Mouse (Mus musculus) embryonic stem cell, embryonic (primary cell): ENCODE results near the gene Ccdc134.

Source experiments
- CTCF ChIA-PET, 4 experiments: fragments of 300-600 bp in 2 of 4; fragments of 350-600 bp in 2 of 4; sonication (Branson Sonifier 250); formaldehyde crosslinking; loops; one replicate each; lab custom pipeline; 2022; ENCODE audit warnings: inconsistent platforms in 2 of 4; lab: Charles Lee
- POLR2A ChIA-PET, 4 experiments: fragments of 300-600 bp in 2 of 4; fragments of 350-600 bp in 2 of 4; sonication (Branson Sonifier 250); formaldehyde crosslinking; loops; one replicate each; lab custom pipeline; 2022; ENCODE audit warnings: antibody characterized with exemption in 4 of 4, inconsistent platforms in 1 of 4; lab: Charles Lee

The Ccdc134 gene

DNA sequence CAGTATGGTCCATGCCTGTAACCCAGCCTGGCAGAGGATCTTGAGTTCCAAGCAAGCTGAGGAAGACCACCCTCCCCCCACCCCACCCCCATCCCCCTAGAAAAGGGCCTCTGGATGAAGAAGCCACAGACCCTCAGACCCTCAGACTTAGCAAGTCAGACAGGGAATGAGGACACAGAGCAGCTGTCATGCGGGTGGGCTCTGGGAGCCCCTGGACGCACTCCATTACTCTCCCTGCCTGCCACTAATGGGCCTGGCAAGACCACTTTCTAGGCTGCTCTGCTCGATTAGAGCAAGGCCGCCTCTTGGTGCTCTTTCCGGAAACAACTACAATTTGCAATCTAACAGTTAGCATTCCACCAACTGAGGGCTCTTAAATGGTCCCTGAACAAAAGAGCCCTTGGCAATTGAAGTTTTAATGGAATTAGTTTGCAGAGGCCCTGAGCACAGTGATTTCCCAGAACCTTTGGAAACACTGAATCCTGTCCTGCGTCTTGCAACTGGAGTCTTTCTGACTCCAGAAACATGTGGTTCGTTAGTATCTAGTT lies 50.1 kb downstream of the Ccdc134 start:
- CTCF ChIA-PET, result interaction anchor here in 3 of 4 experiments (1.1 to 3.0 kb wide), 3 partner anchors 11 to 20 kb away, joined by 3 to 16 read pairs (median 8); no protein-coding TSS in a partner anchor

DNA sequence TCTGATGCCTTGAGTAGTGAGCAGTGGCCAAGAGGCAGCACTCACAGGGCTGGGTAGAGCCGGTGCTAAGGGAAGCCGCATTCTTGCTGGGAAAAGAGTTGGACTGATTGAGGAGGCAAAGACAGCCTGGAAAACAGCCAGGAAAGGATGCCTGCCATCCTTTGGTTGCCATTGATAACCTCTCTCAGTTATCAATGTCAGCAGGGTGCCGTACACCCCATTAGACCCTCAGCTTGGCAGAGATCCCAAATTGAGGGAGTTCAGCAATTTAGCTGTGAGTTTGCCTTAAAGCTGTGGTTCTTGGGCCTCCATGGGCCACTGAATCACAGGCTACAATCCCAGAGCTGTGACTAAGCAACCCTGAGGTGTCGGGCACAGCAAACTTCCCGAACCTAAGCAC lies 53.4 kb downstream of the Ccdc134 start:
- ChIA-PET CTCF (interaction anchor here in 3 of 4 experiments (0.6 to 3.3 kb wide), 8 partner anchors 12 to 90 kb away, joined by 3 to 11 read pairs (median 4); no protein-coding TSS in a partner anchor), POLR2A (interaction anchor here in 2 of 4 experiments (1.0 to 3.1 kb wide), 13 partner anchors 8 to 56 kb away, joined by 4 to 14 read pairs (median 5); partner anchors contain the start of gene Srebf2 (in 2 of the 2))

More for the DNA sequence above, 50.1 kb downstream of the Ccdc134 start:
- POLR2A ChIA-PET, result interaction anchor here (0.7 to 2.1 kb wide), 17 partner anchors 7 to 148 kb away, joined by 3 to 9 read pairs (median 5); partner anchors contain the start of gene Srebf2 (in 2 of the 4)

DNA sequence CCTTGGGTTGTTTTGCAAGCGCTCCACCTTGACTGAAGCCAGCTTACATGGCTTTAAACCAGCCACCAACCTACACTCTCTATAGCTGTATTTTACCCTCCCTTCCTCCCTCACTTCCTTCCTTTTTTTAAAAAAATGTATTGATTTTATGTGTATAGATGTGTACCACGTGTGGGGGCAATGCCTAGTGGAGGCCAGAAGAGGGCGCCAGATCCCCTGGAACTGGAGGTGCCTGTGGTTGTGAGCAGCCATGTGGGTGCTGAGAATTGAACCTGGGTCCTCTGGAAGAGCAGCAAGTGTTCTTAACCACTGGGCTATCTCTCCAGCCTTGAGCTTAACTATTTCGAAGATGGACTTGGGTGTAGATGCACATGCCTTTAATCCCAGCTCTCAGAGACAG lies 54.6 kb downstream of the Ccdc134 start:
- ChIA-PET CTCF (interaction anchor here in 1 of 4 experiments (1.1 to 3.3 kb wide), 4 partner anchors 9 to 39 kb away, joined by 3 to 11 read pairs (median 4); no protein-coding TSS in a partner anchor), POLR2A (interaction anchor here in 2 of 4 experiments (0.8 to 3.1 kb wide), 12 partner anchors 9 to 55 kb away, joined by 3 to 14 read pairs (median 3); partner anchors contain the start of gene Srebf2 (in 2 of the 2))

DNA sequence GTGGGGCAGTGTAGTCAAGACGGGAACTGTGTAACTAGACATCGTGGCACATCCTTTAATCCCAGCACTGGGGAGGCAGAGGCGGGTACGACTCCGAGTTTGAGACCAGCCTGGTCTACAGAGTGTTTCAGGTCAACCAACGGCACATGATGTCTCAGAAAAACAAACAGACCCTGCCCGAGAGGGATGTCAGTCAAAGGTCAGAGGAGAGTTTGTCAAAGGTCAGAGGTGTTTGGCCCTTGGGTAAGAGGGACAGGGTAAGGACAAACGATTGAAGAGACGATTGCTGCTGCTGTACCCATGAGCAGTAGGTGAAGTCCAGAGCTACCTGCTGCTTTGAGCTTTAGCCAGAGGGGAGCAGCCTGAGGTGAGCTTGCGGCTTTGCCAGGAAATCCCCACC lies 55.9 kb downstream of the Ccdc134 start:
- POLR2A ChIA-PET, result interaction anchor here in 2 of 4 experiments (0.6 to 8.1 kb wide), 12 partner anchors 9 to 783 kb away, joined by 3 to 76 read pairs (median 8); partner anchors contain the start of genes Srebf2 (in 2 of the 2) and Shisa8 (in 1 of the 2)
- CTCF ChIA-PET, result interaction anchor here in 2 of 4 experiments (1.5 to 3.8 kb wide), 2 partner anchors 19 to 38 kb away, joined by 4 to 22 read pairs; no protein-coding TSS in a partner anchor

DNA sequence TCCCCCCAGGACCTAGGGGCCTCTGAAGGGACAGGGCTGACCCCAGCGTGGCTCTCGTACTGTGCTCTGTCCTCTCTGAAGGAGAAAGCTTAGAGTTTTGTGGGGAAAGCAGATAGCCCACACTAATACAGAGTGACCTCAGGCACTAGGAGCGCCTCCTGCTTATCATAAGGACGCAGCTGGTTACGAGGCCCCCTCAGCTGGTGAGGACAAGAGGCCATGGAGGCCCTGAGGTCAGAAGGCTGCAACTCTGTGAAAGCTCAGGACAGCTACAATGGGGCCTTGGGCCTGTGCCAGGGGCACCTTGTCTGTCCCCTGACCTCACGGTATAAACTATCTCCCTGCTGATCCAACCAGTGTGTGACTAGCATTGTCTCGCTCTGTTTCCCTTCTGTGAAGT lies 56.5 kb downstream of the Ccdc134 start:
- ChIA-PET POLR2A (interaction anchor here in 3 of 4 experiments (0.7 to 8.1 kb wide), 19 partner anchors 7 to 50 kb away, joined by 3 to 76 read pairs (median 4); partner anchors contain the start of genes Srebf2 (in 2 of the 3) and Shisa8 (in 1 of the 3)), CTCF (interaction anchor here in 3 of 4 experiments (0.5 to 3.8 kb wide), 8 partner anchors 19 to 149 kb away, joined by 3 to 22 read pairs (median 4); no protein-coding TSS in a partner anchor)

DNA sequence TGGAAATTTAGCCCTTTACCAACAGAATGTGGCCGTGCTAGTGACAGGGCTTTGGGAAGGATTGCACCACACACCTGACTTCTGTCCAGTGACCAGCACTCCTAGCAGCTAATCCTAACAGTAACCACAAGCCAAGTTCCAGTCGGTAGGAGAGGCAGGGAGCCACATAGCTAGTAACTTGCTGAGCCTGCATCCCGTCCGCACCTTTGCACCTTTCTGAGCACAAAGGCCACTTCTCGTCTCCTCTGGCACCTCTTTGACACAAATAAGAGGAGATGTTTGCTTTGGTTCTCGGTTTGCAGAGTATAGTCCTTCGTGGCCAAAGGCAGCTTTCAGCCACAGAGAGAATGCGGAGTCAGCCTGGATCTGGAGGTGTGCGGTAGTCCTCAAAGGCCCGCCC lies 56.9 kb downstream of the Ccdc134 start:
- CTCF ChIA-PET, result interaction anchor here in 3 of 4 experiments (0.5 to 3.8 kb wide), 9 partner anchors 20 to 150 kb away, joined by 3 to 22 read pairs (median 4); no protein-coding TSS in a partner anchor

DNA sequence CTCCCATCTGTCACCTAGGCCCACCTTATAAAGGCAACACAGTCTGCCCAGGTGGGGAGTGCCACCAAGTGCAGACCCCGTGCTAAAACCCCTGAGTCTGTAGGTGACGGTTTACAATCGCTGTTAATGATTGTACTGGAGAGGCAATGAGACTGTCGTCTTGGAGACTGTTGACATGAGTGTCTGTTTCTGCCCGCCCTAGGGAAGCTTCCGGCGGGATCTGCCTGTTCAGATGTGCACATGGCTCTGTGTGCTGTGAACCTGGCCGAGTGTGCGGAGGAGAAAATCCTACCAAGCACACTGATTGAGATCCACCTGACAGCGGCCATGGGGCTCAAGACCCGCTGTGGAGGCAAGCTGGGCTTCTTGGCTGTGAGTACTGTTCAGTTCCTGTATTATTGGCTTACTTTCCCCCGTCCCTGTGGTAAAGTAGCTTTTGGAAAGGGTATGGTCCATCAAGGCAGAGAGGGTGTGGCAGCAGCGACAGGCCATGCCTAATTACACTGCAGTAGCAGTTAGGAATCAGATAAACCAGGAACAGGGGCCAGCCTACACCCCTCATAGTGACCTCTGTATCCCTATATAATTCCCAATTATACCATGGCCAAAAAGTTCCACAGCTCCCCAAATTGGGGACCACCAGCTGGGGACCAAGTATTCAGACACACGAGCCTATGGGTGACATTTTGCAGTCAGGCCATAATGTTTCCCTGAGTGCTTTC lies 57.5 kb downstream of the Ccdc134 start:
- ChIA-PET POLR2A (interaction anchor here (0.6 to 8.1 kb wide), 23 partner anchors 8 to 138 kb away, joined by 3 to 76 read pairs (median 6); partner anchors contain the start of genes Srebf2 (in 3 of the 4) and Shisa8 (in 2 of the 4)), CTCF (interaction anchor here (0.5 to 3.8 kb wide), 8 partner anchors 20 to 150 kb away, joined by 3 to 22 read pairs (median 4); no protein-coding TSS in a partner anchor)

More for the DNA sequence above, 56.9 kb downstream of the Ccdc134 start:
- POLR2A ChIA-PET, result interaction anchor here in 3 of 4 experiments (0.7 to 8.1 kb wide), 23 partner anchors 8 to 49 kb away, joined by 3 to 76 read pairs (median 4); partner anchors contain the start of genes Srebf2 (in 2 of the 3) and Shisa8 (in 1 of the 3)

DNA sequence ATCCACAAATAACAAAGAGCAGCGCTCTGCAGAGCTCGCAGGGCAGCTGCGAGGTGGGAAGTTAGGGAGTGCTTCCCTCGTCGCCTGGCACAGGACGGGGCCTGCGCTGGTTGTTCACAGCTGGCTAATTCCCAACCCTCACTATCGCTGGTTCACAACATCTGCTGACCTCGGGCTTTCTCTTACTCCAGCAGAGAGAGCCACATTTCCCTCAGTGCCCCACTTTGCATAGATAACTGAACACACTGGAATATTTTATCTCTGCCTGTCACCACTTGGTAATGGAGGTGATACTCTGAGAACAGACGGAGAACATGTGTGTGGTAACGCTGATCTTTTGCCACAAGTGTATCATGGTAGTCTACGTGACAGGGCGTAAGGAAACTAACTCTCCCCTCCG lies 58.4 kb downstream of the Ccdc134 start:
- CTCF ChIA-PET, result interaction anchor here in 3 of 4 experiments (0.6 to 3.8 kb wide), 5 partner anchors 21 to 56 kb away, joined by 3 to 22 read pairs (median 4); partner anchors contain the start of gene Srebf2 (in 1 of the 3)
- POLR2A ChIA-PET, result interaction anchor here (0.5 to 8.1 kb wide), 22 partner anchors 9 to 120 kb away, joined by 3 to 76 read pairs (median 7); partner anchors contain the start of genes Srebf2 (in 3 of the 4), Shisa8 (in 1 of the 4) and Tnfrsf13c (in 1 of the 4)

DNA sequence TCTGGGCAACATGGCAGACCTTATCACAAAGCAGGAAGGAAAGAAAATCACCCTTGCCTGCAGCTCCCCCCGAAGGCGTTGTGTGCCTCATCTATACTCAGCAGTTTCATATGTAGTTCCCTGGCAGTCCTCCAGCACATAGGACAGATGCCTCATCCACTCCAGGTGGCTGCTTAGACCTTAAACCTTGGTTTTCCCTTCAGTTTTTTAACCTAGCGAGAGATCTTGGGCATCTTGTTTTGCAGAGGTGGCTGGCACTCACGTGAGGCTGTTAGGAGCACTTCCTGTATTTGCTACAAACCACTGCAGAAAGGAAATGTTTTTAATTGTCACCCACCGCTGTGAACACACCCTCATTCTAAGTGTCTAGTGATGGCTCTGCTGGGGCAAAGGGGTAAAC lies 59.2 kb downstream of the Ccdc134 start:
- POLR2A ChIA-PET, result interaction anchor here in 3 of 4 experiments (0.7 to 8.1 kb wide), 24 partner anchors 9 to 963 kb away, joined by 3 to 76 read pairs (median 8); partner anchors contain the start of genes Srebf2 (in 3 of the 3), Cenpm (in 1 of the 3), Shisa8 (in 1 of the 3) and Tnfrsf13c (in 1 of the 3)
- CTCF ChIA-PET, result interaction anchor here (0.6 to 3.8 kb wide), 9 partner anchors 11 to 56 kb away, joined by 3 to 22 read pairs (median 6); partner anchors contain the start of gene Srebf2 (in 3 of the 4)

DNA sequence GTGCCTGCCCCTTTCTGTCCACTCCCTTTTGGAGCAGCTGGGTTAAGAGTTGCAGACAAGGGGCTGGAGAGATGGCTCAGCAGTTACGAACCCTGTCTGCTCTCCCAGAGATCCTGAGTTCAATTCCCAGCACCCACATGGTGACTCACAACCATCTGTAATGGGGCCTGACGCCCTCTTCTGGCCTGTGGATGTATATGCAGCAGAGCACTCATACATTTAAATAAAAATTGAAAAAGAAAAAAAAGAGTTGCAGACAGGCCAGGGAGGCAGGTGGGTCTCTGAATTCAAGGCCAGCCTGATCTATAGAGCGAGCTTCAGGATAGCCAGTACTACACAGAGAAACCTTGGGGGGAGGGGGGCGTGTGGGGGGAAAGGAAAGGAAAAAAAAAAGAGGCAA lies 59.7 kb downstream of the Ccdc134 start:
- POLR2A ChIA-PET, result interaction anchor here (0.6 to 8.1 kb wide), 53 partner anchors 10 to 1505 kb away, joined by 3 to 76 read pairs (median 6); partner anchors contain the start of genes Shisa8 (in 3 of the 4), Srebf2 (in 3 of the 4), Cenpm (in 2 of the 4) and Poldip3 (in 2 of the 4)
- CTCF ChIA-PET, result interaction anchor here (0.6 to 3.2 kb wide), 36 partner anchors 10 to 1928 kb away, joined by 3 to 27 read pairs (median 5); partner anchors contain the start of genes Srebf2 (in 3 of the 4) and Shisa8 (in 1 of the 4)

DNA sequence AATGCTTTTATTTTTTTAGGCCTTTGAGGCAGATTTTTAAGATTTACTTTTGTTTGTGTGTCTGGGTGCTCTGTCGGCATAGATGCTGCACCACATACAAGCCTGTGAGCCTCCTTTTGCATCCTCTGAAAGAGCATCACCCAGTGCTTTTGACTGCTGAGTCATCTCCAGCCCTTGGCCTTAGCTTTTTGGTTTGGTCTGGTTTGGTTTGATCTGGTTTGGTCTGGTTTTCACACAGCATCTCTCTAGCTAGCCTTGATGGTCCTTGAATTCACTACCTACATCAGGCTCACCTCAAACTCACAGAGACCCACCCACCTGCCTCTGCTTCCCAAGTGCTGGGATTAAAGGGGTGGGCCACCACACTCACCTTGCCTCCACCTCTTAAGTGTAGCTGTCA lies 60.2 kb downstream of the Ccdc134 start:
- CTCF ChIA-PET, result interaction anchor here (0.6 to 3.2 kb wide), 50 partner anchors 8 to 1927 kb away, joined by 3 to 27 read pairs (median 4); partner anchors contain the start of genes Srebf2 (in 3 of the 4), 1500009C09Rik (in 1 of the 4) and Shisa8 (in 1 of the 4)
- POLR2A ChIA-PET, result interaction anchor here (0.6 to 8.1 kb wide), 60 partner anchors 10 to 1504 kb away, joined by 3 to 76 read pairs (median 6); partner anchors contain the start of genes Shisa8 (in 3 of the 4), Srebf2 (in 3 of the 4), Cenpm (in 2 of the 4) and Poldip3 (in 2 of the 4)

DNA sequence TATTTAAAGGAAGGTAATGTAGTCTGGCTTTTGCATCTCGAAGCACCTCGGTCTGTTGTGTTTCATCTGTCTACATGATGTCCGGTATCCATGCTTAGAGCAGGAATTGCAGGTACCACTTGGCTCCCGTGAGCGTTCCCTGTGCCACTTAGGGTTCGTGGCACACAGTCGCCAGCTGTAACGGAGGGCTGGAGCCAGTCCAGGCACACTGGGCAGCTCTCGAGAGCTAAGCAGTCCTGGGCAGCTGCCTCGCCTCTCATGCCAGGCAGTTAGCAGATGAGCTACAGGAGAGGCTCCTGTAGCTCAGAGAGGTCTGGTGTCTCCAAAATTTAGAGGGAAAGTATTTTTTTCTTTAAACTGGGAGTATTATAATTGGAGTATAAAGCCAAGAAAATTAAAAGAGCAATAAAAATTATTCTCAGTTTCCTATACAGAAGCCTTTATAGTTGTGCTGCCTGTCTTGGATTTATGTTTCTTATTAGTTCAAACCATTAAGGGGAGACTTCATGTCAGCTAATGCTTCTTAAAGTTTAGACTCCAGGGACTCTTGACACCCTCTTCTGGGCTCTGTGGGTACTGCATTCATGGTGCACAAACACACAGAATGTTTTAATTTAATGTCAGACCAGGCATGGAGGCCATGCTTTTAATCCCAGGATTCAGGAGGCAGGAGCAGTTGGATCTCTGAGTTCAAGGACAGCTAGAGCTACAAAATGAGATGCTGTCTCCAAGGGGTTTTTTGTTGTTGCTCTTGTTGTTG lies 60.9 kb downstream of the Ccdc134 start:
- ChIA-PET CTCF (interaction anchor here (0.6 to 3.2 kb wide), 50 partner anchors 8 to 1091 kb away, joined by 3 to 27 read pairs (median 4); partner anchors contain the start of genes Srebf2 (in 3 of the 4), 1500009C09Rik (in 1 of the 4) and Shisa8 (in 1 of the 4)), POLR2A (interaction anchor here (0.6 to 8.1 kb wide), 71 partner anchors 7 to 961 kb away, joined by 3 to 76 read pairs (median 5); partner anchors contain the start of genes Shisa8 (in 3 of the 4), Srebf2 (in 3 of the 4), Ccdc134 (in 2 of the 4) and Cenpm (in 2 of the 4))
